Mouse (Mus musculus) neural tube, postnatal 0 days (tissue): ENCODE data around the gene Mat1a. TPM values are rescaled to one million over a fixed set of nuclear protein-coding genes. Genes with fewer than 3 reads are reported as not detected.

ENCODE experiments used
- polyA plus RNA-seq: library from polyadenylated mRNA; unstranded; fragments of >200 nt; fragmentation: Nextera tagmentation; extraction: Ambion mirVana; gene quantifications from 2 replicates; pipeline ENCODE4 v1.2.1, GENCODE M21; 2015

The Mat1a gene
- 0.10 and 0.27 TPM in 2 replicates for polyA plus RNA-seq

DNA sequence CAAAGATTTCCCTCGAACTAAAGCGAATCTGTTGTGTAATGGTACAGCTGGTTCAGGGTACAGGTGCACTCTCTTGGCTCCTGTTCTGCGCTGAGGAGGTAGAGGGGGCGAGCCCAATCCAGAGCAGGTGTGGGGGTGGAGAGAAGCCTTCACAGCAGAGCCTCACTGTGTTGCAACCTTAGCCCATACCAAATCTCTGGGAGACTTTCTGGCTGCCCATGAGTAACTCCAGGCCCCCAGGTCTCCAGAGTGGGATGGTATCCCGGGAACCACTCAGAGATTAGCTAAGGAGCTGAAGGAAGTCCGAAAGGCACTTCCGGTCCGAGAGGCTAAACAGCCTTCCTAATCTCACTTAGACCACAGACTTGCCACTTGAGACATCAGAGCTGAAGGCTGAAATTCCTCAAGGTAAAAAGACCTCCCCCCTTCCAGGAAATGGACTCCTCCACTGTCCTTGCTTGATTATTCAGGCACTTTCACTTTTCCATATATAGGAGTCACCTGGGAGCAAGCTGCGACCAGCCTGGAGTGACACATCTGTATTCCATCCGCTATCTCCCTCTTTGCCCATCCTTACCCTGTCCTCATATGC is at the start of gene Mat1a:
Mat1a (plus strand) TSS at position 183 of the 592 bp plus-strand sequence.

DNA sequence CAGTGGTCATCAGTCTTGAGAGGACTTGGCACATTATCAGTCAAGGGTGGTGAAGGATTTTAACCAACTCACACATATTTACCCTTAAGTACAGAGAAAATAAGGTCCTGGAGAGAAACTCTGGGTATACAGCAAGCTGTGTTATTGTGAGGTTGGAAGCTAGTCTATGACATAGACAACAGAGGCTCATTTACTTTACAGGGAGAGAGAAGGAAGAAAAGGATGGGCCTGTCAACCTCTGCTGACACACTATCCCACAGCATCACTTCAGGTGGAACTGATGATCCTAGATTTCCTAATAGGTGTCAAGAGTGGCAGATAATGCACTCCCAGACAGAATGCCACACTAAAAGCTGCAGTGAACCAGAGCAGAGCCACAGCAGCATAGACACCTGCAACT is 35.7 kb upstream of the Mat1a start, which contains the start of gene Dydc2:
Dydc2 (minus strand) TSS at position 101 of the 400 bp plus-strand sequence.

DNA sequence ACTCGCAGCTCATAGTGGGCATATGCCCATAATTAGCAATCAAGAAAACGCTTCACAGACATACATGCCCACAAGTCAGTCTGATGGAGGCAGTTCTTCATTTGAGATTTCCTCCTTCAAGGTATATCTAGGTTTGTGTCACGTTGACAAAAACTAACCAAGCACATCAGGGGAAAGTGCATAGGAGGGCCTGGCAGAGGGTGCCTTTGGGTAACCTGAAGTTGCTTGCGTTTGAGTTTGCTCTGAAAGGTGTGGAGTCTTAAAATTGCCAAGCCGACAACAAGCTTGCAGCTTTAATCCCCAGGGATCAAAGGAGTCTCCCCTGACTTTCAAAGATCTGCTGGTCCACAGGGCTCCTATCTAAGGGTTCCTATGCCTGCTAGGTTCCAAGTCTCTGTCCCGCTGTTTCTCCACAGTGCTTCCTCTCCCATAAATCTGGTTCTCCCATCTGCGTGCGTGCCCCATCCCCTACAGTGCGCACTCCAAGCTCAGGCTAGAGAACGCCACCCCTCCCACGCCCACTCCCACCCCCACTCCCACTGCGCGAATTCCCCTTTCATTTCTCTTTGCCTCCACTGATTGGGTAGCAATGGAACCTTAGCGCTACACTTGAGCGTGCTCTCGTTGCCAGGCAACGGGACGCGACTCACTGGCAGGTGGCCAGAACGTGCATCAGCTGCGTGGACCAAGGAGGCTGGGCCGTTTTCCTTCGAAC is 32.4 kb upstream of the Mat1a start, which contains the start of gene Dydc1:
Dydc1 (plus strand) TSS at position 683 of the 715 bp plus-strand sequence.

DNA sequence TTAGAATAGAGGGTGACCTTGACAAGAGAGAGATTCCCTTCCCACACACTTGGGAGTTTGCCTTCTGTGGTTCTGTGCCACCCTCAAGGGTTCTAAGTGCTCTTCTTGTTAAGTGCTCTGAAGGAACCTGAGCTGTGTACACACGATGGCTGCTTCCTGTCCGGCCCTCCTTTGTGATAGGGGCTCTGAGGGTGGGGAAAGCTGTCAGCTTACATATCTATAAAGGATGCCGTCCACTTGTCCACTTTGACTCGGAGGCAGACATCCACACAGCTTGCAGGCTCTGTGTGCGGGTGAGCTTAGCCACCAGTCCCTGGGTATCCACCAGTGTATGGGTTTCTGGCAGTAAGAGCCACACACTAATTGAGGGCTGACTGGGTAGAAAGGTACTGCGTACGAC is 26.7 kb downstream of the Mat1a start, which contains the start of gene Sftpa1:
Sftpa1 (plus strand) TSS at position 243 of the 400 bp plus-strand sequence.

DNA sequence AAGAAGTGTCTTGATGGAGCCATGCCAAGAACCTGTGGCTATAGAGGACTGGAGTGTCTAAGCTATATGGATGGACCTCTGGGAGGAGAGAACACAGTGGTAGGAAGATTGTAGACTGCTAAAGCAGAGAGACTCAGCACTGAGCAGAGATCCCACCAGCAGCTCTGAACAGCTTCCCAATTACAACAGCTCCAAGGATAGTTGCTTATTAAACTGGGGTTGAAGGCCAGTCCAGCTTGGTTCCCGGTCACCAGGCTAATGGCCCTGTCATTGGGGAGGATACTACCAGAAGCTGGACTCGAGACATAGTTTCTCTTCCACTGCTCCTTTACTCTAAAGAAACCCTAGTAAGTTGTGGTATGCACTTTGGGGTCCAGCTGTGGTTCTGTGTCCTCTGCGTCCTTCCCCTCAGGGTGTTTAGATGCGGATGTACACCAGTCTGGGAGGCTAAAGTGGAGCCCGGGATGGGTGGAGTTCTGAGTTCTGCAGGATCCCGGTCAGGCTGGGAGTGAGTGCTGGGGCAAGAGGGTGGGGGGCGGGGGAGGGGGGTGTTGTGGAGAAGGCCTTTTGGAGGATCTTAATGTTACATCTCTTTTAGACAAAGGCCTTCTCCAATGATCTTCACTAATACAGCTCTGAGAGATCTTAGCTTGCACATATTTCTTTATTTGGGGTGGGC is 46.5 kb downstream of the Mat1a start, which contains the start of gene Mbl1:
Mbl1 (plus strand) TSS at position 239 of the 679 bp plus-strand sequence.

Other genes starting within 250 kb of the Mat1a start
- gene Sh2d4b, start 211.8 kb upstream of the Mat1a start, polyA plus RNA-seq = 0.32 and 0.34 TPM in 2 replicates
- gene Tspan14, start 138.2 kb upstream of the Mat1a start, polyA plus RNA-seq = 32.3 and 35.1 TPM in 2 replicates
- 104 and 107 TPM in 2 replicates for gene Fam213a, start 91.2 kb upstream of the Mat1a start, polyA plus RNA-seq
- 0.58 and 1.1 TPM in 2 replicates for gene Dydc2, start 35.8 kb upstream of the Mat1a start, polyA plus RNA-seq
- 0.49 TPM in 1 of 2 replicates, not detected in the other for gene Dydc1, start 32.1 kb upstream of the Mat1a start, polyA plus RNA-seq
- gene Sftpa1, start 26.7 kb downstream of the Mat1a start, polyA plus RNA-seq = not detected in 2 replicates
- gene Mbl1, start 46.4 kb downstream of the Mat1a start, polyA plus RNA-seq = not detected in 2 replicates
- gene Sftpd, start 80.1 kb downstream of the Mat1a start, polyA plus RNA-seq = not detected in 2 replicates
- 0.64 and 0.65 TPM in 2 replicates for gene Gm2832, start 173.8 kb downstream of the Mat1a start, polyA plus RNA-seq
- not detected in 2 replicates for gene Gm5798, start 243.6 kb downstream of the Mat1a start, polyA plus RNA-seq